Mouse (Mus musculus) cerebellum, postnatal 14 days (tissue): ENCODE measurements around the gene Olfr154.
"Not testable (repeated sequence)": the region's sequence is repeated elsewhere in the genome, so short reads cannot be mapped to it uniquely, and the experiment has no call there.

Experiments
- DNase-seq, 2 experiments: peaks; one replicate each; pipeline ENCODE4 v3.0.0; 2021; ENCODE audit warnings: mixed read lengths in 2 of 2

Olfr154 gene

DNA sequence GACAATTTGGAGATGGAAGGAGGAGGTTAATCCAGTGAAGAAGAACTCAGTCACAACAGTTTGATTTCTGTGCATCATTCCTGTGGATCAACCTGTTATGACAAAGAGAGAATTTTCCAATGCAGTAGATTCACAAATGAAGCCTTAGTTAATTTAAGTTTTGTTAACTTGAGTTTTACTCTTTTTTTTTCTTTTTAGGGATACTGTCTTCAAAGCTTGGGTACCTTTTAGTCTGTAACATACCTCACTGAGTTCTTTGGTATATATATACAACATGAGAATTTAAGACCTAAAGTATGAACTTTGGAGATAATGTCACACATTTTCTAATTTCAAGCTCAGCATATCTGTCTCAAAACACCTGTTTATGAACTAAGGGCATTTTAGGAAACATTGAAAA, at the start of gene Olfr154:
Gene Olfr154, minus strand, starts transcription at position 101 of the 400 bp plus-strand sequence.
- not testable (repeated sequence) for DNase-seq

DNA sequence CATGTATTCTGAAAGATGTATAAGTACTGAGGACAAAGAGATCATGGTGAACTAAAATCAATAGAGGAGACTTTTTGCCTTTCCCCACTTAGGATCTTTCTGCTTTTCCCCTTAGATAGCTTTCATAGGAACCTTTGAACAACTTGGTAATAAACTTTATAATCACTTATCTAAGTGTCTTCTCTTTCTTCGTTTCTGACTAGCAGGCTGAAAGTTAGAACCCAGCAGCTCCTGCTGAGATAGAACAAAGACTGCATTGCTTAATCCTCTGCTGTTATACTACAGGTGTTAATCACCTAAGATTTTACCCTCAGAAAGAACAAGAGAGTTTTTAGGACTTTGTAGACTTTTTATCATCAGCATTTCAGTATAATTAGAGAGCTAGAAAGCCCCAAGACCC, 46.9 kb upstream of the Olfr154 start:
- DNase-seq: no peak

DNA sequence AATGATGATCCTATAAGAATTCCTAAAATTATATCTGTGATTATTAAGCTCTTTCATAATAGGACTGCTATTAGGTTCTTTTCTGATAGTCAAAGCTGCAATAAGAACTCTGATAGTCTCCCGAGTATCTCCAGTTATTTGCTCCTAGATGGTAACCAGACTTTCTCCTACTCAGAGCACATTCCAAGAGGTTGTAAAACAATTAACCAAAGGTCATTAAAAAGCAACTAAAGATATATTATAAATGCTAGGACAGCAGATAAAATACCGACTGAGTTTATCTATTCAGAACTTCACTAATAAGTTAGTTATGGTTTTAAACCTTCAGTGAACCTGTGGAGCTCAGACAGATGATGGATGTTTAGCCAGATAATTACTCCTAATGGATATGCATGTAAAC, 46.4 kb upstream of the Olfr154 start:
- DNase-seq: not testable (repeated sequence)

DNA sequence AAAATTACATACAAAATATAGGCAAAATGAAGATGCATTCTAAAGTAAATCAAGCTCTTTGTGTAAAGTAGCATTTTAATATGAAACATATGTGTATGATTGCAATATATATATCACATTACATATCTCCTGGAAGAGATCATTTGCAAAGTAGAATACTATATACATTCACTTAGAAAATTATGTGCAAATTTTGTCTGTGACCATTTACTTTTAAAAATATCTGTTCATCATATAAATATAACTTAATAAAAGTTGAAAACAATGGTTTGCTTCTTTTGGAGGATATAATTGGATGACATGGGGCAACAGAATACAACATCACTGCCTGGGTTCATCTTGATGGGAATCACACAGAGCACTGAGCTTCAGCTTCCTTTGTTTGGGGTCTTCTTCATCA, 24.9 kb upstream of the Olfr154 start, which contains the start of gene Olfr1008:
Gene Olfr1008, plus strand, starts transcription at position 301 of the 400 bp plus-strand sequence.
- DNase-seq: no peak

DNA sequence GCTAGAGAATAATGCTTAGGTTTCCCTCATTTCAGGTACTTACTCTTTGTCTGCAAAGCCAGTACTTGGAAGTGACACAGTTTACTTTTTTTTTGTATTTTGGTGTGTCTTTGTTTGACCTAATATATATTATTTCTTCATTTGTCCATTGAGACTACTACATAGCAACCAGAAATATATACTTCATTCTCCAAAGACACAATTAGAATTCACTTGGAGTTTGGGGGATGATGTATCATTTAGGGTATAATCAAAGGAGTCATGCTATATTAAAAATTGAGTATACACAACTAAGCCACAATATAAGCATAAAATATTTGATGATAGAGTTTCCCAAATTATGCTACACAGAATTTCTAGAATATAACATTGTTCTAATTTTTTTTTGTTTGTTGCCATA, 14.4 kb upstream of the Olfr154 start, which contains the start of gene Olfr1006:
Gene Olfr1006, minus strand, starts transcription at position 101 of the 400 bp plus-strand sequence.
- no peak for DNase-seq

DNA sequence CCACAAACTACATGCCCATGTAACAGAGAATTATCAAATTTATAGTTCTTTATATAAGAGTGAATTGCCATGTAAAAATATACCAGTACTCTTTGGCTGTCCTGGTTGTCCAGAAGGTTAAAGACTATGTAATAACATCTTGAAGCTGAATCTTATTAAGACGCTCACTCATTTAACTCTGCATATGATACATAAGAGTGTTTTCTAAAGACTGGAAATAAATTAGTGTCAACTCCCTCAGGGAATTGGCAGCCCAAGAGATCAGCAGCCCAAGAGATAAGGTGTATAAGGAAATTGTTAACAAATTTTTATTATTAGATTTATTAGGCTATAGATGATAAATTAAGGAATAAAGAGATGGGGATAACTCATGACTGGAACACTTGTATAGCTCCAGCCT, 13.7 kb downstream of the Olfr154 start, which contains the start of gene Olfr1002:
Gene Olfr1002, minus strand, starts transcription at position 101 of the 400 bp plus-strand sequence.
- no peak for DNase-seq
